Mouse (Mus musculus) limb, embryonic 11.5 days (tissue): ENCODE results near the gene Neu2. TPM values are rescaled to one million over a fixed set of nuclear protein-coding genes. Genes with fewer than 3 reads are reported as not detected.

ENCODE experiments used
- ATAC-seq: fragments of 200-750 bp; cut with Nextera tagmentation; 2 replicates; pipeline ENCODE4 v1.8.0; 2017; ENCODE audit warnings: low read depth; ENCODE audit not compliant: insufficient number of reproducible peaks, low FRiP score, low TSS enrichment
- DNase-seq: peaks from one replicate; pipeline ENCODE4 v3.0.0-alpha.2; 2015; ENCODE audit warnings: low spot score
- H3K27ac ChIP-seq: fragments of 300-500 bp; sonication (generic); replicated peaks from 2 replicates; pipeline ENCODE4 v1.5.1; 2014; ENCODE audit warnings: low read depth, mild to moderate bottlenecking, low read length
- H3K27me3 ChIP-seq: fragments of 300-500 bp; sonication (generic); 2 replicates; pipeline ENCODE4 v1.6.1; 2014; ENCODE audit warnings: mild to moderate bottlenecking, low read length, mixed read lengths; ENCODE audit not compliant: control insufficient read depth, insufficient read depth
- H3K36me3 ChIP-seq: fragments of 300-500 bp; sonication (generic); 2 replicates; pipeline ENCODE4 v1.6.1; 2014; ENCODE audit warnings: mild to moderate bottlenecking, low read length, moderate library complexity, mixed read lengths; ENCODE audit not compliant: control insufficient read depth, insufficient read depth
- H3K4me1 ChIP-seq: fragments of 300-500 bp; sonication (generic); 2 replicates; pipeline ENCODE4 v1.6.1; 2014; ENCODE audit warnings: low read length, mixed read lengths; ENCODE audit not compliant: control insufficient read depth, insufficient read depth
- H3K4me2 ChIP-seq: fragments of 300-500 bp; sonication (generic); 2 replicates; pipeline ENCODE4 v1.6.1; 2014; ENCODE audit warnings: low read depth, mild to moderate bottlenecking, moderate library complexity; ENCODE audit not compliant: severe bottlenecking
- H3K4me3 ChIP-seq: fragments of 300-500 bp; sonication (generic); 2 replicates; pipeline ENCODE4 v1.5.1; 2014; ENCODE audit warnings: low read depth, low read length
- H3K9ac ChIP-seq: fragments of 300-500 bp; sonication (generic); 2 replicates; pipeline ENCODE4 v1.6.1; 2014; ENCODE audit warnings: mild to moderate bottlenecking, low read length
- H3K9me3 ChIP-seq: fragments of 300-500 bp; sonication (generic); 2 replicates; pipeline ENCODE4 v1.6.1; 2016; ENCODE audit warnings: low read length; ENCODE audit not compliant: control insufficient read depth
- WGBS: fragments of 180-500 bp; shearing (Covaris S2); extraction: QIAGEN DNeasy Blood & Tissue Kit; methylation state at CpG from one replicate; pipeline ENCODE4 v1.1.7; 2014; 5-methylcytosine and 5-hydroxymethylcytosine counted together
- polyA plus RNA-seq: library from polyadenylated mRNA; unstranded; fragments of >200 nt; fragmentation: Nextera tagmentation; extraction: Ambion mirVana; gene quantifications from 2 replicates; pipeline ENCODE4 v1.2.1, GENCODE M21; 2014

Gene Neu2
- polyA plus RNA-seq, 1 experiment from 2014 or later: not detected

DNA sequence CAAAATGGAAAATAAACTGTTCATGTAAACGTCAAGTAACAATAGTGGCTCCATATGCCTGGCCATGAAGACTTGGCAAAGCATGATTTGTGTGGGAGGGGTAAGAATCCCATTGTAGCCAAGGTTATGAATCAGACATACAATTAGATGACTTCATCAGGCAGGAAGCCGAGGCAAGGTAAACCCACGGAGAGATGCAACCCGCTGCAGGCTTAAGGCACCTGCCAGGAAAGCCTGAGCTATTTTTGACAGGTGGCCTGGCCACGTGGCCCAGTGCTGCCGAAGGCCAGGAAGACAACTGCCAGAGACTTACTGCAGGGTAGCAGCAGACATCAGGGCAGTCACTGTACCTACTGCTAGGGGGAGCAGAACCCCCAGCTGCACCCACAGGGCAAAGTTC is 23.3 kb upstream of the Neu2 start:
- H3K9me3 ChIP-seq: no peaks in the 10 kb centered on the region
- no peak overlapping the region for H3K4me2 ChIP-seq
- H3K27ac ChIP-seq: no peak overlapping the region
- no peak overlapping the region for H3K4me3 ChIP-seq
- H3K36me3 ChIP-seq: no peaks in the 10 kb centered on the region
- H3K4me1 ChIP-seq: no peaks in the 10 kb centered on the region
- 79% methylated on average over 6 of the region's 6 CpGs for WGBS
- H3K27me3 ChIP-seq: no peaks in the 10 kb centered on the region
- ATAC-seq: no peak
- no peak overlapping the region for H3K9ac ChIP-seq
- no peak for DNase-seq

DNA sequence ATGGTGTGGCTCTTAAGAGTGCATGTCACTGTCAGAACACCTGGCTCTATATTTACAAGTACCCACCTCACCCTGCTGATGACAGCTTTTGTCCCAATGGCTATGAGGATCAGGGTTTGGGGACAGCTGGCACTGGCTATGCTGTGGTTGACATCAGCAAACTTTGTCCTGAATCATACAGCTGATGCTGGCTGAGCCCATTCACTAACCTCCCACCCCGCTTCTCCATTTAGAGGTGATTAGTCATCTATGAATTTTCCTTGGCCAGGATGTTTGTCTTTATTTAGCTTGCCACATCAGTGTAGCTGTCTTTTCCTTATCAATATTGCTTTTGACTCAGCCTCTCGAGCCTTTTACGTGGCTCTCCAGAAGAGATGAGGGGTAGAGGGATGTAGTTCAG is 17.4 kb upstream of the Neu2 start:
- no peak overlapping the region for H3K4me2 ChIP-seq
- no peaks in the 10 kb centered on the region for H3K27me3 ChIP-seq
- DNase-seq (no peak), ATAC-seq (no peak)
- H3K4me3 ChIP-seq: no peak overlapping the region
- H3K9ac ChIP-seq: no peak overlapping the region
- H3K4me1 ChIP-seq: no peaks in the 10 kb centered on the region
- H3K36me3 ChIP-seq: no peaks in the 10 kb centered on the region
- H3K9me3 ChIP-seq: no peaks in the 10 kb centered on the region
- WGBS: 92% methylated on average over 3 of the region's 3 CpGs
- no peak overlapping the region for H3K27ac ChIP-seq

DNA sequence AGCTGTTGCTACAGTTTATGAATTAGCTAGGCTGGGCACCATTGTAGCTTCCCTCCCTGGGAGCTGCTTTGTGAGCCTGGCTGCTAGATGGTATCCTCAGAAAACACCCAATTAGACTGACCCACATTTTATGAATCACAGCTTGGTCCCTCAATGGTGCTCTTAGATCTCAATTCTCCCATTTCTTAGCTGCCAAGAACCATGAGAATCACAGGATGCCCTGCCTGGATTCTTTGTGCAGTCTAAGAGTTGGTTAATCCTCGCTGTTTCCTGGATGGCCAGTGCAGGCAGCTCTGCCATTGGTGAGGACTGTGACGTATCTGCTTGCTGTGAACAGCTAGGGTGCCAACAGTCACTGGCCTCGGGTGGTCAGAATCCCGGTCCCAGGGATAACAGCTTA is 16.1 kb upstream of the Neu2 start:
- Histone ChIP-seq H3K36me3 (no peaks in the 10 kb centered on the region), H3K9ac (no peak overlapping the region), H3K9me3 (no peaks in the 10 kb centered on the region), H3K4me1 (no peaks in the 10 kb centered on the region), H3K27me3 (no peaks in the 10 kb centered on the region), H3K4me3 (no peak overlapping the region), H3K27ac (no peak overlapping the region), H3K4me2 (no peak overlapping the region)
- no peak for ATAC-seq
- no peak for DNase-seq
- 73% methylated on average over 4 of the region's 4 CpGs for WGBS

DNA sequence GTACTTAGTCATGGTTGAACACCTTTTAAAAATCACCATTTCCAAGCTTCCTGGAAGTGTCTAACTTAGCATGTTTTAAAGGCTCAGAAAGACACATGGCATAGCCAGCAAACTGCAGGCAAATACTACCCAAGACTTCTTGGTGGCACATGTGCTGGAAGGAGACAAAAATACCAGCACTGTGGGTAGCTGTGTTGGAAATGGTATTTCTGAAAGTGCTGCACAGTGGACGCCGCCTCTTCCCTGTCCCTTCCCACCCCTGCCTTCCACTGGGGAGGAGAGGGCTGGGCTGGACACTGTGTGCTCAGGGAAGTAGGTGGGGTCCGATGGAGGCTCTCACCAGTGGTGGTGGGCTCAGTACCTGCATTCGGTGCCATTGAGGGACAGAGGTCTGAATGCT is 4.2 kb upstream of the Neu2 start:
- Histone ChIP-seq H3K4me2 (no peak overlapping the region), H3K27me3 (peaks cover 29% of the 10 kb centered on the region)
- WGBS: 95% methylated on average over 4 of the region's 4 CpGs

DNA sequence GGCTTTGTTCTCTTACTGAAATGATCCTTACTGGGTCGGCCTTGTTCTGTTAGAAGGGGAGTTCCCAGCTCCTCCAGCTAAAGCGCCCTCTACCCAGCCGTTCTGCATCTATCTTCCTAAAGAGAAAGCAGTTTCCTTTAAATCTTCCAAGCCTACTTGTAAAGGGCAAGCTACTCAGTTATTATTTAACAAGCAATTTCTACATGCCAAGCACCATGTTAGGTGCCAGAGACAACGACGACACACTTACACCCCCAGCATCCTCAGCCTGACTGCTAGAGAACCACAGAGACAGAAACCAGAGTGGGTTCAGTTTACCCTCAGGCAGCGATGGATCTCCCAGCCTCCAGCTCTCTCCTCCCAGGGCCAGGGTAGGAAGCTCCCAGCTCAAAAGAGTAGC is 1.8 kb upstream of the Neu2 start:
- H3K36me3 ChIP-seq: no peaks in the 10 kb centered on the region
- H3K4me3 ChIP-seq: no peak overlapping the region
- H3K27ac ChIP-seq: no peak overlapping the region
- H3K4me1 ChIP-seq: peaks cover 6% of the 10 kb centered on the region
- no peak for ATAC-seq
- no peak for DNase-seq
- H3K9ac ChIP-seq: no peak overlapping the region
- H3K27me3 ChIP-seq: peaks cover 40% of the 10 kb centered on the region
- H3K9me3 ChIP-seq: no peaks in the 10 kb centered on the region
- 66% methylated on average over 6 of the region's 6 CpGs for WGBS
- H3K4me2 ChIP-seq: no peak overlapping the region

More for the DNA sequence above, 4.2 kb upstream of the Neu2 start:
- Histone ChIP-seq H3K27ac (no peak overlapping the region), H3K9me3 (no peaks in the 10 kb centered on the region), H3K4me3 (no peak overlapping the region), H3K4me1 (peaks cover 6% of the 10 kb centered on the region), H3K36me3 (no peaks in the 10 kb centered on the region), H3K9ac (no peak overlapping the region)
- DNase-seq: no peak
- ATAC-seq: no peak

DNA sequence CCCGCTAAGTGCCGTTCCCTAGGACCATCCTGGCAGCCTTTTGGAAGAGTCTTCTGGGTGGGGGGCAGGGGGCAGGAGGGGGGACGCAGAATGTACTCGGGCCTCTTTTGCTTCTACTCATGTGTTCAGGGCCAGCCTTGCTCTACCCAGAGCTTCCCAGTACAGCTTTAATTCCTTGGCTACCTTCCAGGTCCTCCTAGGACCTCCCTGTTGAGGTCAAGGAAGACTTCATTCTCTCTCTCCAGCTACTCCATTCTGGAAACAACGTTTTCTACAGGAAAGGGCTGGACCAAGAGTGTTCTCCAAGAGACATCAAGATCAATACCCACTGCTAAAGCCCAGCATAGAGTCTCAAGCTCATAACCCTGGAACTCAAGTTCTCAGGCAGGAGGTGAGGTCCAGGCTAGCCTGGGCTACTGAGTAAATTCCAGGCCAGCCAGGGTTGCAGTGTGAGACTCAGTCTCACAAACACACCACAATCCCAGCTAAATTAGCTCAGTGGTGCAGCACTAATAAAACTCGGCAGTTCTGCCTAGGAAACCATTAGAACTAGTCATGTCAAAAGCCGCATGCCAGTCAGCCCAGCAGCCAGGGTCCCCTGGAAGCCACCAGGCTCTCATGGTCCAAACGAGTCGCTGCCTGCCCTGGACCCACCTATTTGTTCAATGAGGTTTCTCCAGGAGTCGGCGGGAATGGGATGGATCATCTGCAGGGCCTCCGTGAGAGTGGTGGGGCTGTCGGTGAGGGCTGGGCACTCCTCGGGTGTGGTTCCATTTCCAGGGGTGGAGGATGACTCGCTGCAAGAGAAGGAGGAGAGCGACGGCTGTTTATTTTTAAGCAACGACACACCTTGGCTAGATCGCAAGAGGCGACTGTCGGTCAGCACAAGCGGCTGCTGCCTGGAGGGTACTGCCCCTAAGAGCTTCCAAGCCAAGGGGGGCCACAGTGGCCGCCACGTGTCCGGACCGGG is 813 bp upstream of the Neu2 start:
- H3K4me1 ChIP-seq: peaks cover 6% of the 10 kb centered on the region
- H3K27me3 ChIP-seq: peaks cover 40% of the 10 kb centered on the region
- no peak overlapping the region for H3K9ac ChIP-seq
- no peaks in the 10 kb centered on the region for H3K9me3 ChIP-seq
- no peak overlapping the region for H3K27ac ChIP-seq
- peak; percentile 35 for DNase-seq
- no peaks in the 10 kb centered on the region for H3K36me3 ChIP-seq
- no peak for ATAC-seq
- peak overlapping the region; percentile 99 for H3K4me2 ChIP-seq
- WGBS: 20% methylated on average over 26 of the region's 26 CpGs
- peak overlapping the region; percentile 62; the same call in 1 of the 2 replicates for H3K4me3 ChIP-seq

DNA sequence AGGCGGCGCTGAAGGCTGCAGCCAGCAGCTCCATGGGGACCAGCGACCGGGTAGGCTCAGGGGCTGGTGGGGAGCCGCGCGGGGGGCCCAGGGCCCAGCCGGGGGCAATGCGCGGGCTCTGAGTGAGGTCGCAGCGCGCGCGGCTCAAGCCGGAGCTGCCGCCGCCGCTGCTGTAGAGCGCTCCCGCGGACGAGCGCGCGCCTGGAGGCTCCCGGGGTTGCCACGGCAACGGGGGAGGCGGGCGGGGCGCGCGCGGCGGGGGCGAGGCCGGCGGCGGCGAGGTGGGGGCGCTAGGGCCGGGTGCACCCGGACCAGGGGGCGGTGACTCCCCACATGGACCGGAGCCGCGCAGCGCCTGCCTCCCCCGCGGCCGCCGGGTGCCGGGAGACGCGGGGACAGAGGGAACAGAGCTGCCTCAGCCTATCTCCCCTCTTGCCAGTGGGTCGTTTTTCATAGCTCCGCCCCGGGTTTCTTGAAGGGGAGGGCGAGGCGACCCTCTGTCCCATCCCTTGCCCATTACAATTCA is 540 bp downstream of the Neu2 start:
- no peak overlapping the region for H3K27ac ChIP-seq
- peaks cover 40% of the 10 kb centered on the region for H3K27me3 ChIP-seq
- under 1% methylated on average over 33 of the region's 61 CpGs for whole genome bisulfite sequencing
- H3K4me3 ChIP-seq: peak overlapping the region; percentile 62
- H3K9me3 ChIP-seq: no peaks in the 10 kb centered on the region
- ATAC-seq: peak; percentile 72
- peak overlapping the region; percentile 99 for H3K4me2 ChIP-seq
- H3K36me3 ChIP-seq: no peaks in the 10 kb centered on the region
- H3K4me1 ChIP-seq: peaks cover 6% of the 10 kb centered on the region
- peak overlapping the region; percentile 52 for H3K9ac ChIP-seq
- peak; percentile 65 for DNase-seq

DNA sequence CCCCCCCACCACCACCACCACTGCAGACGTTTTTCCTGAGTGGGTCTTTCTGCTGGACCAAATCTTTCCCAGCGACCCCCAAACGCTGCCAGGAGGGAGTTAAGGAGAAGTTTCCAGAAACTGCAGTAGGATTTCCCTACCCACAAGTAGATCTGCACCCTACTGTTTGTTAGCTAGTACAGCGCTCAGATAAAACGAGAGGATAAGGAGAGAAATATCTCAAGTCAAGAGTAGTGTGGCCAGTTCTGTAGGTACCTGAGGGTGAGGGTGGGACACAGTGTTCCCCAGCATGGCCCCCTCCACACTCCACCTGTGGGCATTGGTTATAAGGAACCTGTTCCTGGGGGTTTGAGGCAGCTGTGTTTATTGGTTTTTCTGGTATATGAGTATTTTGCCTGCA is 1.2 kb downstream of the Neu2 start:
- no peak overlapping the region for H3K27ac ChIP-seq
- H3K4me1 ChIP-seq: peaks cover 6% of the 10 kb centered on the region
- H3K4me3 ChIP-seq: peak overlapping the region; percentile 62
- no peak for DNase-seq
- H3K27me3 ChIP-seq: peaks cover 40% of the 10 kb centered on the region
- no peak for ATAC-seq
- H3K9ac ChIP-seq: no peak overlapping the region
- H3K9me3 ChIP-seq: no peaks in the 10 kb centered on the region
- H3K36me3 ChIP-seq: no peaks in the 10 kb centered on the region
- WGBS: 16% methylated on average over 5 of the region's 5 CpGs
- no peak overlapping the region for H3K4me2 ChIP-seq
